Mouse (Mus musculus) midbrain, embryonic 11.5 days (tissue): ENCODE results near the gene Ubald2. TPM values are rescaled to one million over a fixed set of nuclear protein-coding genes. Genes with fewer than 3 reads are reported as not detected.
"Not testable (repeated sequence)": the region's sequence is repeated elsewhere in the genome, so short reads cannot be mapped to it uniquely, and the experiment has no call there.

Experiments used
- ATAC-seq: fragments of 200-750 bp; cut with Nextera tagmentation; 2 replicates; pipeline ENCODE4 v1.8.0; 2017; ENCODE audit warnings: moderate TSS enrichment, moderate library complexity; ENCODE audit not compliant: low FRiP score
- DNase-seq: peaks from one replicate; pipeline ENCODE4 v3.0.0; 2015; ENCODE audit warnings: low spot score; ENCODE audit errors: missing footprints
- H3K27ac ChIP-seq: fragments of 300-500 bp; sonication (generic); 2 replicates; pipeline ENCODE4 v1.5.1; 2014; ENCODE audit warnings: low read depth, low read length
- H3K27me3 ChIP-seq: fragments of 300-500 bp; sonication (generic); 2 replicates; pipeline ENCODE4 v1.6.1; 2014; ENCODE audit warnings: mild to moderate bottlenecking, low read length, moderate library complexity, mixed read lengths; ENCODE audit not compliant: control insufficient read depth, insufficient read depth
- H3K36me3 ChIP-seq: fragments of 300-500 bp; sonication (generic); 2 replicates; pipeline ENCODE4 v1.6.1; 2014; ENCODE audit warnings: mild to moderate bottlenecking, low read length, moderate library complexity, mixed read lengths; ENCODE audit not compliant: control insufficient read depth, insufficient read depth
- H3K4me1 ChIP-seq: fragments of 300-500 bp; sonication (generic); 2 replicates; pipeline ENCODE4 v1.6.1; 2014; ENCODE audit warnings: low read length; ENCODE audit not compliant: control insufficient read depth, insufficient read depth
- H3K4me2 ChIP-seq: fragments of 300-500 bp; sonication (generic); 2 replicates; pipeline ENCODE4 v1.6.1; 2014; ENCODE audit warnings: mild to moderate bottlenecking, moderate library complexity
- H3K4me3 ChIP-seq: fragments of 300-500 bp; sonication (generic); 2 replicates; pipeline ENCODE4 v1.5.1; 2014; ENCODE audit warnings: low read depth, low read length
- H3K9ac ChIP-seq: fragments of 300-500 bp; sonication (generic); 2 replicates; pipeline ENCODE4 v1.6.1; 2014; ENCODE audit warnings: low read length
- H3K9me3 ChIP-seq: fragments of 300-500 bp; sonication (generic); 2 replicates; pipeline ENCODE4 v1.6.1; 2016; ENCODE audit warnings: low read length; ENCODE audit not compliant: control insufficient read depth
- WGBS: fragments of 180-500 bp; shearing (Covaris S2); extraction: QIAGEN DNeasy Blood & Tissue Kit; methylation state at CpG from one replicate; pipeline ENCODE4 v1.1.7; 2014; 5-methylcytosine and 5-hydroxymethylcytosine counted together
- polyA plus RNA-seq: library from polyadenylated mRNA; unstranded; fragments of >200 nt; fragmentation: Nextera tagmentation; extraction: Ambion mirVana; gene quantifications from 2 replicates; pipeline ENCODE4 v1.2.1, GENCODE M21; 2014

Gene Ubald2
- polyA plus RNA-seq, 1 experiment from 2014 or later = 83.0 TPM

DNA sequence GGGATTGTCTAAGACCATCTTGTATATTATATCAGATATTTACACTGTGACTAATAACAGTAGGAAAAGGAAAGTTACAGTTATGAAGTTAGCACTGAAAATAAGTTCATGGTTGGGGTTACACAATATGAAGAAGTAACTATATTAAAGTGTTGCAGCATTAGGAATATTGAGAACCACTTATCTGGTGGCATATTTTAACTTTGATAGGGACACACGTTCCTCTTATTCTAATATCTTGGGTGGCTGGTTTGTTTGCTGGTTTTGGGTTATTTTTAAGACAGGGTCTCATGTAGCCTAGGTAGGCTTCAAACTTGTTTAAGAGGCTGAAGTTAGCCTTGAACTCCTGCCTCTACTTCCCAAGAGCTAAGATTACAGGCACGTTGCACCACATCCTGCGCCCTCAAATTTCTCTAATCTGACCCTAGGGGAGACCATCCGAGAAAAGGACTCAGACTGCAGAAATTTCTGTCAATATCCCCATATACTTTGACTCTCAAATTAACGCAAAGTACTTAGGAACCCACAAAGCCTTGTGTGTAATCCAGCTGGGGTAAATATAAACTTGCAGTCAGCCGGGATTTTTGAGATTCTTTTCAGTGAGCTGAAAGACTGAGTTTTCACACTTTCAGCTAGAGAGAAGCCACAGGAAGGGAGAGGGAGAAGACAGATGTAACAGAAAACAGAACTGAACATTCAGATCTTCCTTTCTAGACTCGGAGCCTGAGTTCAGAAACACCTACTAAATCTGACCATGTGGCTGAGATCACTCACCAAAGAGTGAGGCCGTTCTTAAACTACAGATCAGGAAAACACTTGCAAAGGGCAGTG, 36.2 kb upstream of the Ubald2 start:
- no peak for ATAC-seq
- DNase-seq = peak; percentile 65
- no peaks in the 10 kb centered on the region for H3K9me3 ChIP-seq
- H3K36me3 ChIP-seq = no peaks in the 10 kb centered on the region
- 86% methylated on average over 8 of the region's 8 CpGs for WGBS
- no peak overlapping the region for H3K4me2 ChIP-seq
- H3K4me3 ChIP-seq = no peak overlapping the region
- no peak overlapping the region for H3K27ac ChIP-seq
- H3K4me1 ChIP-seq = no peaks in the 10 kb centered on the region
- no peak overlapping the region for H3K9ac ChIP-seq
- no peaks in the 10 kb centered on the region for H3K27me3 ChIP-seq

DNA sequence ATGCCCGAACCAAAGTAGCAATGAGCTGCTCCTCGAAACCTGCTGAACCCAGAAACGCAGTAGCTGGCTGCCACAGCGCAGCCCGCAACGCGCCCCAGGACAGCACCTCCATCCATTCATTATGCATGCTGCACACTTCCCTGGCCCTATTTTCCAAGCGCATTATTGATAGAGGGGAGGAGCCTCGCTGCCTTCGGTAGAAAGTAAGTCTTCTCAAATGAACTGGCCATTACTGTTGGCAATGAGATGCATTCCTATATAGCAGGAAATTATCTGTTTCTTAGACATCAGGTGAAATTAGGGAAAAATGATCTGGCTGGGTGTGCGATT, 35.6 kb upstream of the Ubald2 start:
- H3K4me1 ChIP-seq = no peaks in the 10 kb centered on the region
- no peaks in the 10 kb centered on the region for H3K27me3 ChIP-seq
- H3K27ac ChIP-seq = no peak overlapping the region
- H3K4me2 ChIP-seq = no peak overlapping the region
- no peaks in the 10 kb centered on the region for H3K36me3 ChIP-seq
- DNase-seq = no peak
- H3K9me3 ChIP-seq = no peaks in the 10 kb centered on the region
- H3K9ac ChIP-seq = no peak overlapping the region
- 86% methylated on average over 11 of the region's 11 CpGs for WGBS
- H3K4me3 ChIP-seq = no peak overlapping the region
- no peak for ATAC-seq

DNA sequence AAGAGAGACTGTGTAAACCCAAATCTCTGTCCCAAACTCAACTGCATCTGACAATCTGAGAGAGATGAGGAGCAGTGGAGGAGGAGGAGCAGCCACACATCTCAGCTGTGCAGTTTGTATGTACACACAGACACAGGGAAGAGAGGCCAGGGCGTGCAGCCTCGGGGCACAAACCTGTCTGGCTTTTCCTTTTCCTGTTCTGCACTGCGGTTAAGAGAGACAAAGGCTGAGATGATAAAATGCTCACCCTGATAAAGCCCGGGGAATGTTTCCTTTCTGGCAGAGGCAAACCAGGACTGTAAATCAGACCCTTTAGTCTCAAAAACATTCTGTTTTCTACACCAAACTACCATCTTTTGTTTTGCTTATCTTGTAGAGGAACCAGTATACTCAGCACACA, 33.3 kb upstream of the Ubald2 start:
- Histone ChIP-seq H3K9me3 (no peaks in the 10 kb centered on the region), H3K27ac (no peak overlapping the region), H3K4me3 (no peak overlapping the region), H3K4me1 (no peaks in the 10 kb centered on the region), H3K4me2 (no peak overlapping the region), H3K27me3 (no peaks in the 10 kb centered on the region), H3K9ac (no peak overlapping the region; the same call in 1 of the 2 replicates), H3K36me3 (peaks cover 5% of the 10 kb centered on the region; the same call in 1 of the 2 replicates)
- DNase-seq (no peak), ATAC-seq (no peak)
- WGBS = 81% methylated on average over 4 of the region's 4 CpGs

DNA sequence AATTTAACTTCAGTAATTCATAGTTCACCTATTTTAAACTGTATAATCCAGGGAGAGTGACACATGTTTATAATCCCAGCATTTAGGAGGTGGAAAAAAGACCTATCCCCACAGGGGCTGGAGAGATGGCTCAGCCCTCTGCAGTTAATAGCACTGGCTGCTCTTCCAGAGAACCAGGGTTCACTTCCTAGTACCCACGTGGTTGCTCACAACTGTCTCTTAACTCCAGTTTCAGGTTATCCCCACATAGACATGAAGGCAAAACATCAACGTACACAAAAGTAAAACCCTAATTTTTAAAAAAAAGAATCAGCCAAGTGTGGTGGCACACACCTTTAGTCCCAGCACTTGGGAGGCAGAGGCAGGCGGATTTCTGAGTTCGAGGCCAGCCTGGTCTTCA, 28.3 kb upstream of the Ubald2 start:
- H3K27me3 ChIP-seq = no peaks in the 10 kb centered on the region
- no peak overlapping the region for H3K4me2 ChIP-seq
- no peak for DNase-seq
- no peaks in the 10 kb centered on the region for H3K4me1 ChIP-seq
- no peak overlapping the region for H3K27ac ChIP-seq
- no peak for ATAC-seq
- H3K4me3 ChIP-seq = no peak overlapping the region
- 84% methylated on average over 4 of the region's 4 CpGs for WGBS
- no peaks in the 10 kb centered on the region for H3K9me3 ChIP-seq
- H3K36me3 ChIP-seq = peaks cover 5% of the 10 kb centered on the region; the same call in 1 of the 2 replicates
- H3K9ac ChIP-seq = no peak overlapping the region

DNA sequence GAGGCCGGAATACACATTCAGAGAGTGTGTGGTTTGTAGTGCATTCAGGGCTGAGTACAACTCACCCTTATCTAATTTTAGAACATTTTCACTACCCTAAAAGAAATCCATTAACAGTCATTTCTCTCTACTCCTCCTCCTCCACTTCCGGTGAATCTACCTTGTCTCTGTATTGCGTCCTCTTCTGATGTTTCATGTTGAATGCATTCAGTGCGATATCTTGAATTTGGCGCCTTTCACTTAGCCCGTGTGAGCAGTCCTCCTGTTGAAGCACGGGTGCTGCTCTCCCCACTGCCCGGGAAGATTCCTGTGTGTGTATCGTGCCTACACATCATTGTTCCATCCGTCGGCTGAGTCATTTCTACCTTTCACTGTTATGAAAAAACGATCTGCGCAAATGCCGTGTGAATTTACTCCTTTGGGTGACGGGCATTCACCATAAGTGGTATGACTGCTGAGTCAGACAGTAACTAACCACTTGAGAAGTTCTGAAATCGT, 27.6 kb upstream of the Ubald2 start:
- Histone ChIP-seq H3K27me3 (no peaks in the 10 kb centered on the region; the same call in 1 of the 2 replicates), H3K4me1 (no peaks in the 10 kb centered on the region), H3K27ac (no peak overlapping the region), H3K9me3 (no peaks in the 10 kb centered on the region), H3K9ac (no peak overlapping the region), H3K36me3 (peaks cover 5% of the 10 kb centered on the region; the same call in 1 of the 2 replicates), H3K4me3 (no peak overlapping the region), H3K4me2 (no peak overlapping the region)
- ATAC-seq = no peak
- DNase-seq = no peak
- 96% methylated on average over 16 of the region's 16 CpGs for WGBS

DNA sequence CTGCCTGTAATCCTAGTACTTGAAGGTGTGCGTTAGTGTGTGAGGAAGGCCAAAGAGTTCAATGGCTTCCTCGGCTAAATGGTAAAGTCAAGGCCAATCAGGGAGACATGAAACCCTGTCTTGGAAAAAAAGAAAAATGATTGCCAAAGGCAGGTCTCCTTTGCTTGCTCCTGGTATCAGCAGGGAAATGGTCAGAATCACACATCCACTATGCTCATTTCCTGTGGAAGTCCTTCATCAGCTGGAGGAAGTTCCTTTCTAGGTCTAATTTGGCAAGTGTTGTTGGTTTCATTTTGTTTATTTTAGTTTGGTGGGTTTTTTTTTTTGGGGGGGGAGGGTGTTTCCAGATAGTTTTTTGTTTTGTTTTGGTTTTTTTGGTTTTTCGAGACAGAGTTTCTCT, 24.9 kb upstream of the Ubald2 start:
- Histone ChIP-seq H3K27ac (no peak overlapping the region), H3K4me3 (no peak overlapping the region), H3K9ac (no peak overlapping the region), H3K27me3 (peaks cover 6% of the 10 kb centered on the region; the same call in 1 of the 2 replicates), H3K36me3 (peaks cover 2% of the 10 kb centered on the region; the same call in 1 of the 2 replicates), H3K4me1 (peaks cover 12% of the 10 kb centered on the region), H3K4me2 (no peak overlapping the region), H3K9me3 (no peaks in the 10 kb centered on the region)
- no peak for DNase-seq
- no peak for ATAC-seq
- 96% methylated on average over 3 of the region's 3 CpGs for WGBS

DNA sequence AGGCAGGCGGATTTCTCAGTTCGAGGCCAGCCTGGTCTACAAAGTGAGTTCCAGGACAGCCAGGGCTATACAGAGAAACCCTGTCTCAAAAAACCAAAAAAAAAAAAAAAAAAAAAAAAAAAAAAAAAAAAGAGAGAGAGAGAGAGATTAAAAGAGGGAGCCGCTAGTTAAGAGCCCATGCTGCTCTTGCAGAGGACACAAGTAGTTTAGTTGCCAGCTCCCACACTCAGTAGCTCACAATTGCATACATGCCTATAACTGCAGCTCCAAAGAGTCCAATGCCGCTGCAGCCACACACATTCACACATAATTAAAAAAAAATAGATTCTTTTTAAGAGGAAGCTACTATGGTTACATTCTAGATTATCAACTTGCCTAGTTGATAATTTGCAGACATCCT, 23.5 kb upstream of the Ubald2 start:
- not testable (repeated sequence) for H3K4me3 ChIP-seq, H3K9me3 ChIP-seq, ATAC-seq, H3K27ac ChIP-seq, H3K4me2 ChIP-seq, H3K27me3 ChIP-seq, H3K9ac ChIP-seq, DNase-seq, H3K36me3 ChIP-seq
- 92% methylated on average over 3 of the region's 4 CpGs for WGBS
- peaks cover 12% of the 10 kb centered on the region for H3K4me1 ChIP-seq

DNA sequence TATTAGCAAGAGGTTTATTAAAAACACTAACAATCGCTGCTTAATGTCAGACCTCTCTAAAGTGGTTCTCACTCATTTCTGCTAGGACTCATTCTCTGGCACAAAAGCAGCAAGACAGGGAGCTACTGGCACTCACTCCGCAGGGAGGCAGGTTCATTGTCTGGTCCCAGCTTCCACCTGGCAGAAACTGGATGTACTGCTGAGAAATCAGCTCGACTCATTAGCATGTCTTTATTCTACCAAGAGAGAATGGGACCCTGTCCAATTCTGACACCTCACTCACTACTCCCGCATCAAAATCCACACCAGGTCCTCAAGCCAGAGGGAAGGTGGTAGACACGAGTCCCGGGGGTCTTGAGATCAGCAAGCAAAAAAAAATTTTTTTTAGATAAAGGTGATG, 22.3 kb upstream of the Ubald2 start:
- Histone ChIP-seq H3K4me1 (peaks cover 12% of the 10 kb centered on the region), H3K4me2 (peak overlapping the region; percentile 99), H3K27ac (no peak overlapping the region), H3K4me3 (peak overlapping the region; percentile 79), H3K9ac (peak overlapping the region; percentile 95), H3K9me3 (no peaks in the 10 kb centered on the region), H3K36me3 (no peaks in the 10 kb centered on the region), H3K27me3 (peaks cover 6% of the 10 kb centered on the region; the same call in 1 of the 2 replicates)
- WGBS = 9% methylated on average over 6 of the region's 6 CpGs
- DNase-seq = peak; percentile 92
- ATAC-seq = no peak

DNA sequence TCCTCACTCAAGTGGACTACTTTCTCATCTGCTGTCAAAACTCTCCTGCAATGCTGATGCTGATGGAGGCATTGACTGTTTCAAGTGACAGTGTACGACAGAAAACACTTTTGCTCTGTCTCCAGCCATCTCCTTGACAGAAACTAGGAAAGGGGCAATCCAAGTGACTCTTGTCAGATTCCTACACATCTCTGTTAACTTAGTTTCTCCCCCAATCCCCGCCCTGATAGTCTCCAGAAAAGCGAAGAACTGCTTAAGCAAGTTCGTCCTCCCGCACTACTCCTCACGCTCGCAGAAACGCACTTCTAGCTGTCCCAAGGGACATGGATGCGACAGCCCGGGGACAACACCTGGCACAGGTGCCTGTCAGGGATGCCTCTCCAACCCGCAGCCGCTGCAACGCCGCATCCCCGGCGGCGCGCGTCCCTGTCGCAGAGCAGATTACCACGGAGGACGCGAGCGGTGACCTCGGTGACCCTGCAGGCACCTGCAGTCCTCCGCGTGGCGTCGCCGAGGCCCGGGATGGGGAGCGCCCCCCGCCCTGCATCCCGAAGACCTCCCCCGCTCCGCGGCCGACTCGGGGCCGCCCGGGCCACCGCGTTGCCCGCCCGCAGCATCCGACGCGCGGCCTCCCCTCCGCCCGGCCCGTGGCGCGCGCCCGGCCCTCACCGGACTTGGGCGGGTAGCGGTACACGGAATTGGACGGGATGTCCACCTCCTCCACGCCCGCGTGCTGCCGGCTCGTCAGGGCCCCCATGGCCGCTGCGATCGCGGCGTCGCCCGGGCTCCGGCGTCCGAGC, 21.7 kb upstream of the Ubald2 start:
- Histone ChIP-seq H3K36me3 (no peaks in the 10 kb centered on the region), H3K4me3 (peak overlapping the region; percentile 79), H3K27me3 (peaks cover 6% of the 10 kb centered on the region; the same call in 1 of the 2 replicates), H3K4me1 (peaks cover 12% of the 10 kb centered on the region), H3K27ac (peak overlapping the region; percentile 23), H3K4me2 (peak overlapping the region; percentile 99), H3K9ac (peak overlapping the region; percentile 95), H3K9me3 (no peaks in the 10 kb centered on the region)
- peak; percentile 91 for DNase-seq
- under 1% methylated on average over 67 of the region's 76 CpGs for WGBS
- ATAC-seq = peak; percentile 68
